Mouse (Mus musculus): ENCODE results near the gene Riiad1. TPM values are rescaled to one million over a fixed set of nuclear protein-coding genes. Genes with fewer than 3 reads are reported as not detected.
A peak's percentile ranks its signal among the peaks of the same experiment; 100 is the strongest.

The Riiad1 gene
- total and polyA plus RNA-seq, 3 experiments = not detected

DNA sequence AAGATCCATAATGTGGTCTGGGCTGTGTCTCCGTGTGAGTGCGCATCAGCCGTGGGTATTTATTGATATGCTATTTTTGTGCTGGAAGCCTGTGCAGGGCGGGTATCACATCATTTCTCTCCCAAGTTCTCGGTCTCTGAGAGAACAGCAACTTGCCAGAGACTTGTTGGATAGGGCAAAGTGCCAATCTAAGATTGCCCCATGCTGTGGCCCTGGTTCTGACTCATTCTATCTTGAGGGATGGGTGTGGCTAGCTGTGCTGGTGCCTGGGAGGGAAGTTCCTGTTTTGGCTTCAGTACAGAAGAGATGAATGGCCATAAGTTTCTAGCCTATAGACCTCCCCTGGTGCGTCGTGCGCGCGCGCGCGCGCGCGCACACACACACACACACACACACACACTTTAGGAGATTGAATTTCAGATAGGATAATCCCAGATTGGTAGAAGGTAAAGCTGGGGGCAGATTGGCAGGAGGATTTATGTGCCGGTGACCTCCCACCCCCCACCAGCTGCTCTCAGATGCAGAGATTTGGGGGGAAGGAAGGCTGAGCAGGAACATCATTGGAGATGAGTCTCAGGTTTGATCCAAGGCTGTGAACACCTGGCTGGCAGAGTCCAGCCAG, 2.7 kb upstream of the Riiad1 start:
- no peak for TF ChIP-seq CHD2 (IDR thresholded peaks at IDR 0.05; ENCODE audit: low read length)
- no peak for TF ChIP-seq BHLHE40 (IDR thresholded peaks at IDR 0.05; ENCODE audit: low read depth, low read length)
- no peak for TF ChIP-seq TBP (conservative IDR thresholded peaks at IDR 0.05; ENCODE audit: low read depth, low read length)
- no peak for TF ChIP-seq CTCF (conservative IDR thresholded peaks at IDR 0.05 in 1 of 2, IDR thresholded peaks at IDR 0.05 in 1 of 2; ENCODE audit: low read depth in 2 of 2, low read length in 2 of 2)
- Histone ChIP-seq H3K4me3 (replicated peaks in 1 of 3; ENCODE audit: low read depth in 2 of 3, low read length in 2 of 3, poor library complexity in 1 of 3) (no peak overlapping the region), H3K4me2 (ENCODE audit: insufficient read depth, low read depth, poor library complexity, severe bottlenecking) (no peak overlapping the region), H3K4me1 (ENCODE audit: control insufficient read depth in 1 of 2, insufficient read depth in 2 of 2) (peaks cover 4 to 30% of the 10 kb centered on the region in 2 experiments), H3K27ac (ENCODE audit: insufficient read depth, low read depth) (no peak overlapping the region), H3K27me3 (replicated peaks) (no peaks in the 10 kb centered on the region), H3K9ac (ENCODE audit: insufficient read depth, low read depth) (no peak overlapping the region), H3K36me3 (replicated peaks in 1 of 2; ENCODE audit: control insufficient read depth in 1 of 2, insufficient read depth in 1 of 2, low read length in 1 of 2) (peaks cover 0 to 5% of the 10 kb centered on the region in 2 experiments), H3K9me3 (replicated peaks; ENCODE audit: low read length) (no peaks in the 10 kb centered on the region), H3K79me2 (replicated peaks; ENCODE audit: control insufficient read depth, extremely low read depth, insufficient read depth, poor library complexity, severe bottlenecking) (no peaks in the 10 kb centered on the region)
- DNase-seq (ENCODE audit: extremely low read depth) = peak; percentile 50
- in situ Hi-C loops (cut with MboI; ENCODE audit: low pct_ligation_motif_present, low pct_unique_long_range_greater_than_20kb, low sequenced_read_pairs) (no loop called here), dilution Hi-C loops (cut with MboI; ENCODE audit: extremely low pct_ligation_motif_present, extremely low pct_unique_long_range_greater_than_20kb, low sequenced_read_pairs) (no loop called here)

DNA sequence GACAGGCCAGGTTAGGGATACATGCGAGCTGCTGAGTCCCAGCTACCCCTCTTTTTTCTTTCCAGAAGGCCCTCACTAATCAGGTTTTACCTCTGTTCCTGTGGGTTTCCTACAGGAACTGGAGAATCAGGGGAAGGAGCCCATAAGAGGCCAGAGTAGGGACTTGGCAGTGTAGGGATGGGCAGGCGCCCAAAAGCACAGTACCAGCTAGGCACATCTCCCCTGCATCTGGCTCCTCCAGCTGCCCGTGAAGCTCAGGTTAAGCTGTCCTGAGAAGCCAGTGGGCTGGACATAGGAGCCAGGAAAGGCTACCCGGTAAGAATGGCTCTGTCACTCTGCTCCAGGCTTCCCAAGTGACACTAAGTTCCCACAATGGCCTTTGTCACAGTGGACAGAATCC, 1.3 kb upstream of the Riiad1 start:
- H3K4me1 ChIP-seq (ENCODE audit: control insufficient read depth in 1 of 2, insufficient read depth in 2 of 2) = peaks cover 0 to 27% of the 10 kb centered on the region in 2 experiments
- H3K27ac ChIP-seq (ENCODE audit: insufficient read depth, low read depth) = no peak overlapping the region
- H3K79me2 ChIP-seq (replicated peaks; ENCODE audit: control insufficient read depth, extremely low read depth, insufficient read depth, poor library complexity, severe bottlenecking) = no peaks in the 10 kb centered on the region
- no peak for TF ChIP-seq TBP (conservative IDR thresholded peaks at IDR 0.05; ENCODE audit: low read depth, low read length)
- no peak overlapping the region for H3K9ac ChIP-seq (ENCODE audit: insufficient read depth, low read depth)
- H3K27me3 ChIP-seq (replicated peaks) = no peaks in the 10 kb centered on the region
- no peaks in the 10 kb centered on the region for H3K9me3 ChIP-seq (replicated peaks; ENCODE audit: low read length)
- in situ Hi-C loops (cut with MboI; ENCODE audit: low pct_ligation_motif_present, low pct_unique_long_range_greater_than_20kb, low sequenced_read_pairs) = no loop called here
- H3K36me3 ChIP-seq (replicated peaks in 1 of 2; ENCODE audit: control insufficient read depth in 1 of 2, insufficient read depth in 1 of 2, low read length in 1 of 2) = peaks cover 0 to 4% of the 10 kb centered on the region in 2 experiments
- H3K4me2 ChIP-seq (ENCODE audit: insufficient read depth, low read depth, poor library complexity, severe bottlenecking) = no peak overlapping the region
- DNase-seq (ENCODE audit: extremely low read depth) = no peak
- dilution Hi-C loops (cut with MboI; ENCODE audit: extremely low pct_ligation_motif_present, extremely low pct_unique_long_range_greater_than_20kb, low sequenced_read_pairs) = no loop called here
- no peak overlapping the region for H3K4me3 ChIP-seq (replicated peaks in 1 of 3; ENCODE audit: low read depth in 2 of 3, low read length in 2 of 3, poor library complexity in 1 of 3)

DNA sequence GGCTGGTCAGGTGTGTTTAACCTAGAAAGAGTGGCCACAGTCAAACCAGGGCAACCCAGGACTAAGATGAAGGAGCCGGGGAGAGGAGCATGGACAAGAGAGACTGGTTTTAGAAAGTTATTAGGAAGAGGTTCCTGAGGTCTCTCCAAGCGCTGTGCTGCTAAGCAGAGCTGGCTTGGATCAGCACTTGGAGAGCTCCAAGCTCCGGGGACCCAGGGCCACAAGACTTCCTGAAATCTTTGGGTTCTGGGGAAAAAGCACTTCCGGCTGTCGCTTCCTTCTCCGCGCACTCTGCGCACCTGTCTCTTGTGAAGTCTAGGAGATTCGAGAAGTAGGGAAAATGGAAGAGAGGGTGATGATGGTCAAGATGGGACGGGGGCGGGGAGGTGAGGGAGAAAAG, 577 bp downstream of the Riiad1 start:
- no peak overlapping the region for H3K4me2 ChIP-seq (ENCODE audit: insufficient read depth, low read depth, poor library complexity, severe bottlenecking)
- H3K36me3 ChIP-seq (replicated peaks in 1 of 2; ENCODE audit: control insufficient read depth in 1 of 2, insufficient read depth in 1 of 2, low read length in 1 of 2) = peaks cover 0 to 4% of the 10 kb centered on the region in 2 experiments
- no peak for TF ChIP-seq E2F4 (IDR thresholded peaks at IDR 0.05; ENCODE audit: insufficient replicate concordance, low read depth, low read length)
- no peak for TF ChIP-seq NRF1 (IDR thresholded peaks at IDR 0.05; ENCODE audit: low read depth, low read length)
- TF ChIP-seq MYC (IDR thresholded peaks at IDR 0.05; ENCODE audit: low read depth, low read length) = no peak
- TF ChIP-seq CHD2 (IDR thresholded peaks at IDR 0.05; ENCODE audit: low read length) = no peak
- no peak for TF ChIP-seq CHD1 (IDR thresholded peaks at IDR 0.05; ENCODE audit: low read depth, low read length)
- TF ChIP-seq ELF1 (IDR thresholded peaks at IDR 0.05; ENCODE audit: low read depth, low read length) = no peak
- TF ChIP-seq POLR2A (IDR thresholded peaks at IDR 0.05; ENCODE audit: low read depth, low read length) = no peak
- no peak for TF ChIP-seq POLR2AphosphoS2 (IDR thresholded peaks at IDR 0.05; ENCODE audit: low read depth, low read length)
- no peak for TF ChIP-seq EP300 (IDR thresholded peaks at IDR 0.05; ENCODE audit: low read length)
- TF ChIP-seq MAFK (IDR thresholded peaks at IDR 0.05; ENCODE audit: insufficient replicate concordance, low read length) = no peak
- TF ChIP-seq RCOR1 (conservative IDR thresholded peaks at IDR 0.05; ENCODE audit: low read depth, low read length) = no peak
- TF ChIP-seq JUND (conservative IDR thresholded peaks at IDR 0.05; ENCODE audit: low read depth, low read length) = no peak
- no peak for TF ChIP-seq MAZ (IDR thresholded peaks at IDR 0.05; ENCODE audit: low read depth, low read length)
- TF ChIP-seq ZKSCAN1 (IDR thresholded peaks at IDR 0.05; ENCODE audit: borderline replicate concordance, low read depth, low read length) = no peak
- no peak for TF ChIP-seq KAT2A (IDR thresholded peaks at IDR 0.05; ENCODE audit: insufficient replicate concordance, low read length)
- no peak for TF ChIP-seq TCF12 (IDR thresholded peaks at IDR 0.05; ENCODE audit: low read depth, low read length)
- no peak for TF ChIP-seq USF2 (conservative IDR thresholded peaks at IDR 0.05; ENCODE audit: low read depth, low read length)
- TF ChIP-seq BHLHE40 (IDR thresholded peaks at IDR 0.05; ENCODE audit: low read depth, low read length) = no peak
- TF ChIP-seq ZNF384 (IDR thresholded peaks at IDR 0.05; ENCODE audit: low read depth, low read length) = no peak
- peaks cover 0 to 26% of the 10 kb centered on the region in 2 experiments for H3K4me1 ChIP-seq (ENCODE audit: control insufficient read depth in 1 of 2, insufficient read depth in 2 of 2)
- DNase-seq (ENCODE audit: extremely low read depth) = no peak
- H3K79me2 ChIP-seq (replicated peaks; ENCODE audit: control insufficient read depth, extremely low read depth, insufficient read depth, poor library complexity, severe bottlenecking) = no peaks in the 10 kb centered on the region
- H3K4me3 ChIP-seq (replicated peaks in 1 of 3; ENCODE audit: low read depth in 2 of 3, low read length in 2 of 3, poor library complexity in 1 of 3) = no peak overlapping the region
- no peak overlapping the region for H3K27ac ChIP-seq (ENCODE audit: insufficient read depth, low read depth)
- H3K27me3 ChIP-seq (replicated peaks) = no peaks in the 10 kb centered on the region
- no peak overlapping the region for H3K9ac ChIP-seq (ENCODE audit: insufficient read depth, low read depth)
- no peaks in the 10 kb centered on the region for H3K9me3 ChIP-seq (replicated peaks; ENCODE audit: low read length)
- in situ Hi-C loops (cut with MboI; ENCODE audit: low pct_ligation_motif_present, low pct_unique_long_range_greater_than_20kb, low sequenced_read_pairs) (no loop called here), dilution Hi-C loops (cut with MboI; ENCODE audit: extremely low pct_ligation_motif_present, extremely low pct_unique_long_range_greater_than_20kb, low sequenced_read_pairs) (no loop called here)
